In genomic region chr6:54597208-54597607, GRCm38 (mm10) we compare ENCODE assay signal across 8 mouse cellular contexts. TPM values are rescaled to one million over a fixed set of nuclear protein-coding genes. Genes with fewer than 3 reads are reported as not detected.
DNase-seq lines count a peak whose midpoint lies in the region; ATAC-seq and TF ChIP-seq lines count a peak whose summit lies in the region.

TSS of gene Fkbp14 (minus strand) at chr6:54597308.

- no peak for TF ChIP-seq CTCF in kidney, adult 2 months (conservative IDR thresholded peaks at IDR 0.05; ENCODE audit: insufficient read depth, insufficient read length, low read depth, low read length)
- TF ChIP-seq CTCF in cortical plate, adult 2 months (IDR thresholded peaks at IDR 0.05; ENCODE audit: extremely low read depth, insufficient read depth, low read length) = no peak

- no peaks in the 10 kb centered on the region for H3K36me3 ChIP-seq in kidney, adult 2 months (ENCODE audit: control insufficient read depth, insufficient read depth, low read length)
- H3K36me3 ChIP-seq in hindbrain, embryonic 12.5 days = no peaks in the 10 kb centered on the region
- no peaks in the 10 kb centered on the region for H3K36me3 ChIP-seq in midbrain, embryonic 13.5 days

- DNase-seq in kidney, adult 2 months = no peak
- DNase-seq in kidney, adult 11 months = no peak
- no peak for DNase-seq in spleen, postnatal 10 days (ENCODE audit: low spot score in 2 of 2)
- no peak for DNase-seq in thymus, adult 18-20 months
- DNase-seq in urinary bladder, postnatal 4 days (ENCODE audit: low spot score in 2 of 2) = no peak

- no peak for ATAC-seq in hindbrain, embryonic 12.5 days (ENCODE audit: low FRiP score)
- no peak for ATAC-seq in midbrain, embryonic 13.5 days

- peak within 1 kb of the TSS; percentile 61 for H3K27ac ChIP-seq in kidney, adult 2 months (ENCODE audit: insufficient read depth, low read depth, low read length)
- H3K27ac ChIP-seq in cortical plate, adult 2 months (ENCODE audit: insufficient read depth, low read length) = no peak within 1 kb of the TSS
- no peak within 1 kb of the TSS for H3K27ac ChIP-seq in hindbrain, embryonic 12.5 days
- H3K27ac ChIP-seq in midbrain, embryonic 13.5 days = no peak within 1 kb of the TSS

- TF ChIP-seq POLR2A in kidney, adult 2 months (IDR thresholded peaks at IDR 0.05; ENCODE audit: low read depth, low read length) = no peak
- no peak for TF ChIP-seq POLR2A in cortical plate, adult 2 months (IDR thresholded peaks at IDR 0.05; ENCODE audit: extremely low read depth, insufficient read depth, low read length)

- 0 out of 2 replicates have a peak within 1 kb of the TSS, but pooled peaks have one; percentile 25 for H3K9ac ChIP-seq in hindbrain, embryonic 12.5 days
- H3K9ac ChIP-seq in midbrain, embryonic 13.5 days (replicated peaks) = no peak within 1 kb of the TSS

- peaks cover 21% of the 10 kb centered on the region; the same call in 1 of the 2 replicates for H3K4me1 ChIP-seq in kidney, adult 2 months (ENCODE audit: control insufficient read depth, insufficient read depth, low read length)
- H3K4me1 ChIP-seq in cortical plate, adult 2 months (ENCODE audit: control insufficient read depth, insufficient read depth, low read length) = peaks cover 5% of the 10 kb centered on the region; the same call in 1 of the 2 replicates
- peaks cover 23% of the 10 kb centered on the region for H3K4me1 ChIP-seq in hindbrain, embryonic 12.5 days
- H3K4me1 ChIP-seq in midbrain, embryonic 13.5 days (replicated peaks) = peaks cover 37% of the 10 kb centered on the region

- no peaks in the 10 kb centered on the region for H3K27me3 ChIP-seq in kidney, adult 2 months (replicated peaks; ENCODE audit: control insufficient read depth, insufficient read depth, low read length)
- H3K27me3 ChIP-seq in hindbrain, embryonic 12.5 days = no peaks in the 10 kb centered on the region
- H3K27me3 ChIP-seq in midbrain, embryonic 13.5 days = no peaks in the 10 kb centered on the region

- H3K4me2 ChIP-seq in hindbrain, embryonic 12.5 days (replicated peaks) = peak within 1 kb of the TSS; percentile 74
- peak within 1 kb of the TSS; percentile 69 for H3K4me2 ChIP-seq in midbrain, embryonic 13.5 days (replicated peaks)

- 67% methylated on average over 4 of the region's 4 CpGs for WGBS in kidney, adult 2 months
- 77% methylated on average over 4 of the region's 4 CpGs for WGBS in hindbrain, embryonic 12.5 days
- 82% methylated on average over 4 of the region's 4 CpGs for WGBS in midbrain, embryonic 13.5 days

- H3K4me3 ChIP-seq in kidney, adult 2 months (ENCODE audit: insufficient read depth, low read depth, low read length) = peak within 1 kb of the TSS; percentile 47
- H3K4me3 ChIP-seq in cortical plate, adult 2 months (ENCODE audit: insufficient read depth, low read length) = peak within 1 kb of the TSS; percentile 45; the same call in 1 of the 2 replicates
- peak within 1 kb of the TSS; percentile 92 for H3K4me3 ChIP-seq in hindbrain, embryonic 12.5 days
- peak within 1 kb of the TSS; percentile 89 for H3K4me3 ChIP-seq in midbrain, embryonic 13.5 days (replicated peaks)

- no peaks in the 10 kb centered on the region for H3K9me3 ChIP-seq in hindbrain, embryonic 12.5 days (replicated peaks)
- no peaks in the 10 kb centered on the region for H3K9me3 ChIP-seq in midbrain, embryonic 13.5 days

RNA-seq across cellular contexts. Expression of gene Fkbp14, which starts in this region (rescaled TPM):
- 3.7 and 4.5 TPM in 2 replicates for polyA plus RNA-seq in kidney, adult 2 months (2012; rRNA removed)
- 11.3 and 11.4 TPM in 2 replicates for polyA plus RNA-seq in cortical plate, adult 2 months (2012; rRNA removed)
- 21.0 and 26.4 TPM in 2 replicates for polyA plus RNA-seq in hindbrain, embryonic 12.5 days (2016; fragmentation: Nextera tagmentation; extraction: Ambion mirVana)
- polyA plus RNA-seq in midbrain, embryonic 13.5 days (2015; fragmentation: Nextera tagmentation; extraction: Ambion mirVana) = 7.9 and 8.2 TPM in 2 replicates
